8 mouse cellular contexts compared by ENCODE assay signal in genomic region chr11:61578541-61578982, GRCm38 (mm10). TPM values are rescaled to one million over a fixed set of nuclear protein-coding genes. Genes with fewer than 3 reads are reported as not detected.
DNase-seq lines count a peak whose midpoint lies in the region; ATAC-seq lines count a peak whose summit lies in the region.

No protein-coding gene starts in this region.

- ATAC-seq in kidney, embryonic 15.5 days (replicated peaks; ENCODE audit: low FRiP score), result no peak; the same call in 1 of the 2 replicates
- no peak; the same call in 1 of the 2 replicates for ATAC-seq in hindbrain, embryonic 13.5 days (ENCODE audit: low FRiP score)
- no peak for ATAC-seq in erythroid progenitor cell, adult 5-6 weeks (replicated peaks; ENCODE audit: low FRiP score, poor library complexity, severe bottlenecking)

- H3K27ac ChIP-seq in kidney, embryonic 15.5 days, result peak overlapping the region; percentile 91
- peak overlapping the region; percentile 92 for H3K27ac ChIP-seq in hindbrain, embryonic 13.5 days

- 1% methylated on average over 17 of the region's 17 CpGs for WGBS in kidney, embryonic 15.5 days
- 1% methylated on average over 17 of the region's 17 CpGs for WGBS in hindbrain, embryonic 13.5 days

- H3K4me2 ChIP-seq in kidney, embryonic 15.5 days, result peak overlapping the region; percentile 90
- H3K4me2 ChIP-seq in hindbrain, embryonic 13.5 days, result peak overlapping the region; percentile 72

- H3K4me3 ChIP-seq in kidney, embryonic 15.5 days (replicated peaks), result peak overlapping the region; percentile 79
- H3K4me3 ChIP-seq in hindbrain, embryonic 13.5 days, result peak overlapping the region; percentile 99

- peaks cover 17% of the 10 kb centered on the region for H3K4me1 ChIP-seq in kidney, embryonic 15.5 days
- H3K4me1 ChIP-seq in hindbrain, embryonic 13.5 days (replicated peaks), result peaks cover 42% of the 10 kb centered on the region

- 0 out of 2 replicates have a peak, but pooled peaks cover 3% of the 10 kb centered on the region for H3K36me3 ChIP-seq in kidney, embryonic 15.5 days
- H3K36me3 ChIP-seq in hindbrain, embryonic 13.5 days, result no peaks in the 10 kb centered on the region

- H3K9ac ChIP-seq in kidney, embryonic 15.5 days, result peak overlapping the region; percentile 93
- peak overlapping the region; percentile 97 for H3K9ac ChIP-seq in hindbrain, embryonic 13.5 days

- H3K9me3 ChIP-seq in kidney, embryonic 15.5 days (replicated peaks), result no peaks in the 10 kb centered on the region
- peaks cover 9% of the 10 kb centered on the region; the same call in 1 of the 2 replicates for H3K9me3 ChIP-seq in hindbrain, embryonic 13.5 days

- no peak for DNase-seq in kidney, postnatal 4 days
- DNase-seq in brain, adult 2 months (ENCODE audit: low read depth, low spot score), result peak; percentile 47
- peak; percentile 18 for DNase-seq in lung, postnatal 25 days (ENCODE audit: low spot score)
- no peak for DNase-seq in gastrocnemius, adult 18-20 months (ENCODE audit: low spot score)
- no peak for DNase-seq in Muller cell, postnatal 12 days (ENCODE audit: inconsistent ontology term)

- H3K27me3 ChIP-seq in kidney, embryonic 15.5 days, result no peaks in the 10 kb centered on the region
- H3K27me3 ChIP-seq in hindbrain, embryonic 13.5 days, result no peaks in the 10 kb centered on the region

RNA-seq across cellular contexts. Expression of gene Epn2, which starts 0.9 kb away (rescaled TPM):
- 22.1 and 25.5 TPM in 2 replicates for polyA plus RNA-seq in kidney, embryonic 15.5 days (2015; fragmentation: Nextera tagmentation; extraction: Ambion mirVana)
- 48.1 and 56.5 TPM in 2 replicates for polyA plus RNA-seq in hindbrain, embryonic 13.5 days (2015; fragmentation: Nextera tagmentation; extraction: Ambion mirVana)
- total RNA-seq in gastrocnemius, adult 18-20 months (2021), result 10 to 100 TPM; 23.2 to 25.1 TPM
- not detected in 2 replicates for total RNA-seq in erythroid progenitor cell, adult 5-6 weeks (2015; ENCODE audit: low replicate concordance)
- total RNA-seq in erythroid progenitor cell, adult 5-6 weeks (2017; ENCODE audit: low replicate concordance), result not detected in 2 replicates

Comparison
In these comparisons a context has a peak if more than half of its experiments do, and no peak if none do; other contexts are left out.
1. DNase-seq: peak in brain, adult 2 months (single experiment) and lung, postnatal 25 days (single experiment); none in kidney, postnatal 4 days (0 of 2), gastrocnemius, adult 18-20 months (single experiment) and Muller cell, postnatal 12 days (single experiment).
2. RNA of gene Epn2, which starts 0.9 kb away (total RNA-seq): 23.2 to 25.1 TPM in gastrocnemius, adult 18-20 months; not detected in erythroid progenitor cell, adult 5-6 weeks; every median in the first group is over 10 times any median in the second.